Mouse (Mus musculus): Measurements from ENCODE around the gene Hras. TPM values are rescaled to one million over a fixed set of nuclear protein-coding genes. Genes with fewer than 3 reads are reported as not detected.

Hras gene
- total RNA-seq, 2 experiments from 2014 or later, result 246 to 262 TPM

GRCm38 (mm10) chr7:141191796-141192685, 1.8 kb downstream of the Hras start:
- intact Hi-C loops (cut with DNase I), result no loop called here

GRCm38 (mm10) chr7:141191036-141191435, 2.8 kb downstream of the Hras start:
- intact Hi-C loops (cut with DNase I), result no loop called here
- DNase-seq (ENCODE audit: extremely low spot score in 1 of 2, low spot score in 2 of 2), result peak in 1 of 2 experiments; percentile 46

More at GRCm38 (mm10) chr7:141191796-141192685, 1.8 kb downstream of the Hras start:
- DNase-seq (ENCODE audit: extremely low spot score in 1 of 2, low spot score in 2 of 2), result peak in 1 of 2 experiments; percentile 42

- intact Hi-C loops (cut with DNase I), result no loop called here
- no peak for DNase-seq (ENCODE audit: extremely low spot score in 1 of 2, low spot score in 2 of 2)
These were observed 3.6 kb downstream of the Hras start for GRCm38 (mm10) chr7:141190220-141190619.

- intact Hi-C loops (cut with DNase I), result no loop called here
These were observed 5.1 kb downstream of the Hras start for GRCm38 (mm10) chr7:141188733-141189132.

GRCm38 (mm10) chr7:141188194-141188593, 5.6 kb downstream of the Hras start:
- intact Hi-C loops (cut with DNase I), result no loop called here
- no peak for DNase-seq (ENCODE audit: extremely low spot score in 1 of 2, low spot score in 2 of 2)

More at GRCm38 (mm10) chr7:141188733-141189132, 5.1 kb downstream of the Hras start:
- no peak for DNase-seq (ENCODE audit: extremely low spot score in 1 of 2, low spot score in 2 of 2)

- DNase-seq (ENCODE audit: extremely low spot score in 1 of 2, low spot score in 2 of 2), result peak; percentile 87 to 88
- intact Hi-C loops (cut with DNase I), result loop anchor here (5.0 kb wide), 1 partner anchor 269 kb away; no protein-coding TSS in a partner anchor
These were observed 17.6 kb downstream of the Hras start for GRCm38 (mm10) chr7:141176173-141176572.

GRCm38 (mm10) chr7:141175068-141175467, 18.7 kb downstream of the Hras start:
- intact Hi-C loops (cut with DNase I), result loop anchor here (5.0 kb wide), 1 partner anchor 268 kb away; no protein-coding TSS in a partner anchor

GRCm38 (mm10) chr7:141173323-141173850, 20.4 kb downstream of the Hras start:
- no peak for DNase-seq (ENCODE audit: extremely low spot score in 1 of 2, low spot score in 2 of 2)
- intact Hi-C loops (cut with DNase I), result loop anchor here (5.0 kb wide), 2 partner anchors 41 to 111 kb away; partner anchors contain the start of gene B4galnt4

More at GRCm38 (mm10) chr7:141175068-141175467, 18.7 kb downstream of the Hras start:
- no peak for DNase-seq (ENCODE audit: extremely low spot score in 1 of 2, low spot score in 2 of 2)

- peak; percentile 93 to 97 for DNase-seq (ENCODE audit: extremely low spot score in 1 of 2, low spot score in 2 of 2)
- intact Hi-C loops (cut with DNase I), result loop anchor here (5.0 kb wide), 2 partner anchors 40 to 110 kb away; partner anchors contain the start of gene B4galnt4
These were observed 21.4 kb downstream of the Hras start, which contains the start of gene Rnh1 for GRCm38 (mm10) chr7:141172116-141173006. TSS of gene Rnh1 (minus strand) at chr7:141172857.

GRCm38 (mm10) chr7:141169866-141170265, 23.9 kb downstream of the Hras start:
- intact Hi-C loops (cut with DNase I), result loop anchor here (5.0 kb wide), 2 partner anchors 38 to 108 kb away; partner anchors contain the start of gene B4galnt4

GRCm38 (mm10) chr7:141169300-141169699, 24.5 kb downstream of the Hras start:
- DNase-seq (ENCODE audit: extremely low spot score in 1 of 2, low spot score in 2 of 2), result no peak
- intact Hi-C loops (cut with DNase I), result no loop called here

More at GRCm38 (mm10) chr7:141169866-141170265, 23.9 kb downstream of the Hras start:
- DNase-seq (ENCODE audit: extremely low spot score in 1 of 2, low spot score in 2 of 2), result no peak

- intact Hi-C loops (cut with DNase I), result no loop called here
- DNase-seq (ENCODE audit: extremely low spot score in 1 of 2, low spot score in 2 of 2), result peak in 1 of 2 experiments; percentile 59
These were observed 25.3 kb downstream of the Hras start for GRCm38 (mm10) chr7:141168518-141168953.

GRCm38 (mm10) chr7:141167901-141168517, 25.8 kb downstream of the Hras start:
- intact Hi-C loops (cut with DNase I), result no loop called here

GRCm38 (mm10) chr7:141164850-141165249, 29.0 kb downstream of the Hras start:
- intact Hi-C loops (cut with DNase I), result no loop called here
- DNase-seq (ENCODE audit: extremely low spot score in 1 of 2, low spot score in 2 of 2), result no peak

More at GRCm38 (mm10) chr7:141167901-141168517, 25.8 kb downstream of the Hras start:
- no peak for DNase-seq (ENCODE audit: extremely low spot score in 1 of 2, low spot score in 2 of 2)

- intact Hi-C loops (cut with DNase I), result no loop called here
- DNase-seq (ENCODE audit: extremely low spot score in 1 of 2, low spot score in 2 of 2), result no peak
These were observed 29.4 kb downstream of the Hras start for GRCm38 (mm10) chr7:141164397-141164796.

GRCm38 (mm10) chr7:141155362-141155761, 38.4 kb downstream of the Hras start:
- intact Hi-C loops (cut with DNase I), result no loop called here
- no peak for DNase-seq (ENCODE audit: extremely low spot score in 1 of 2, low spot score in 2 of 2)

GRCm38 (mm10) chr7:141148639-141149038, 45.2 kb downstream of the Hras start:
- intact Hi-C loops (cut with DNase I), result no loop called here
- DNase-seq (ENCODE audit: extremely low spot score in 1 of 2, low spot score in 2 of 2), result no peak

- DNase-seq (ENCODE audit: extremely low spot score in 1 of 2, low spot score in 2 of 2), result no peak
- intact Hi-C loops (cut with DNase I), result no loop called here
These were observed 46.8 kb downstream of the Hras start for GRCm38 (mm10) chr7:141147044-141147443.

Data from left cerebral cortex, postnatal 10 days (tissue).